ENCODE assay signal across 21 mouse cellular contexts in the genomic region with DNA sequence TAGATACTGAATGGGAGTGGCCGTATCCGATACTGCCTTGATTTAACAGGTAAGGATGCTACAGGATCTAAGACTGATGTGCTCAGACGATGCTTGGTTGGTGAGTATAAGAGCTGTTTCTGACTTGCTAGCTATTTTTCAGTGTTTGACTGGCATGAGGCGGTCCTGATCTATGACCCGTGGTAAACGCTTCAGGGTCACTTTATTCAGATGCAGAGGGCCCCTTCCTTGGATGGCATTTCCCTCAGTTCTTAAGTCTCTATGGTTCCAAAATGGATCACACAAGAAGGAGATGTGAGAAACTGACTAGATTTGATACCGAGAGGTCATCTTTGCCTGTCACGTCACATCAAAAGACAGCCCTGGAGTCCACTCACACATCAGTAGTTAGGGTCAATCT.
"Had no signal": no experiment of that assay in that cellular context is flagged by ENCODE, and none has a peak within 500 bp of the region (broad histone marks: within the 10 kb centered on the region; RNA-seq: fewer than 3 reads in every experiment).

No protein-coding gene starts in this region.

- H3K4me3 ChIP-seq: heart, embryonic 10.5 days; heart, embryonic 12.5 days; kidney, embryonic 15.5 days; limb, embryonic 13.5 days; limb, embryonic 15.5 days; liver, embryonic 12.5 days had no signal

- ATAC-seq: forebrain, postnatal 0 days; hindbrain, postnatal 0 days; intestine, embryonic 16.5 days; liver, embryonic 12.5 days had no signal

- H3K9me3 ChIP-seq: heart, embryonic 10.5 days; heart, embryonic 12.5 days; kidney, embryonic 15.5 days; limb, embryonic 13.5 days; limb, embryonic 15.5 days; liver, embryonic 12.5 days had no signal

- H3K27me3 ChIP-seq: heart, embryonic 12.5 days; limb, embryonic 13.5 days; limb, embryonic 15.5 days; liver, embryonic 12.5 days had no signal

- H3K27ac ChIP-seq: heart, embryonic 10.5 days; hindbrain, embryonic 14.5 days; kidney, embryonic 15.5 days; limb, embryonic 13.5 days; limb, embryonic 15.5 days; liver, embryonic 12.5 days had no signal

- H3K4me1 ChIP-seq: limb, embryonic 15.5 days had no signal

- H3K4me2 ChIP-seq: heart, embryonic 12.5 days; hindbrain, embryonic 14.5 days; kidney, embryonic 15.5 days; limb, embryonic 13.5 days; limb, embryonic 15.5 days; liver, embryonic 12.5 days had no signal

- H3K9ac ChIP-seq: forebrain, postnatal 0 days; heart, embryonic 12.5 days; kidney, embryonic 15.5 days; limb, embryonic 13.5 days; limb, embryonic 15.5 days; liver, embryonic 12.5 days had no signal

- DNase-seq: gastrocnemius, postnatal 14 days; gastrocnemius, postnatal 36 days; heart, adult 18-20 months; heart, postnatal 10 days; kidney, adult 11 months; kidney, adult 2 months; kidney, adult 9 months; kidney, postnatal 36 days; layer of hippocampus, adult 9-11 months; layer of hippocampus, postnatal 36 days; left cerebral cortex, postnatal 4 days had no signal

- H3K36me3 ChIP-seq: heart, embryonic 10.5 days; heart, embryonic 12.5 days; kidney, embryonic 15.5 days; limb, embryonic 13.5 days; limb, embryonic 15.5 days; liver, embryonic 12.5 days had no signal
